Mouse (Mus musculus) forebrain, embryonic 13.5 days (tissue): Measurements from ENCODE around the gene Vangl1. TPM values are rescaled to one million over a fixed set of nuclear protein-coding genes. Genes with fewer than 3 reads are reported as not detected.

ENCODE experiments used
- polyA plus RNA-seq: library from polyadenylated mRNA; unstranded; fragments of >200 nt; fragmentation: Nextera tagmentation; extraction: Ambion mirVana; gene quantifications from 2 replicates; pipeline ENCODE4 v1.2.1, GENCODE M21; 2015

The Vangl1 gene
- polyA plus RNA-seq, 1 experiment from 2014 or later, result 3.7 TPM

Other genes starting within 250 kb of the Vangl1 start
- 34.4 and 44.4 TPM in 2 replicates for gene Nhlh2, start 194.6 kb downstream of the Vangl1 start, polyA plus RNA-seq
- gene Casq2, start 118.3 kb downstream of the Vangl1 start, polyA plus RNA-seq, result 0.10 and 0.39 TPM in 2 replicates